Mouse (Mus musculus) left cerebral cortex, postnatal 14 days (tissue): ENCODE data around the gene Stkld1. TPM values are rescaled to one million over a fixed set of nuclear protein-coding genes. Genes with fewer than 3 reads are reported as not detected.

Source experiments
- DNase-seq, 2 experiments: peaks; one replicate each; pipeline ENCODE4 v3.0.0; 2021 to 2022; ENCODE audit warnings: low spot score in 2 of 2, mixed read lengths in 1 of 2
- intact Hi-C: fragments of 180-260 bp; cut with DNase I; formaldehyde crosslinking; loops from one replicate; pipeline ENCODE4 v1.15.1; 2025
- total RNA-seq, 2 experiments: library from RNA; stranded (reverse); gene quantifications; 2 replicates each; pipeline ENCODE4 v1.2.3; 2021

The Stkld1 gene
- total RNA-seq, 2 experiments from 2014 or later, result 0.15 TPM

DNA sequence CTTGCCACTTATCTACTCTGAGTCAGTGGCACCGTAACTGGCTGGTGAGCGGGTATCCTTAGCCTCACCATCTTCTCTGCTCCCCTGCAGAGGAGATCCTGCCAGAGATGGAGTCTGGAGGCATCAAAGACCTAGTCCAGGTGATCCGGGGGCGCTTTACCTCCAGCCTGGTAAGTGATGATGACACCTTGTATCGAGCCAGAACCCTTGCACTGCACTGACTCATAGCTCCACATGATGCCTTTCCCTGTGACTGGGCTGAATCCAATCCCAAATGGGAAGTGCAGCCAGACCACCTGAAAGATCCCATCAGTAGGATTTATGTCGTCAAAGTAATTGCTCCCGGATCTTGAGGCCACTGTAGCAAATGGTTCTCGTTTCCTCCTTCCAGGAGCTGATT is 19.0 kb downstream of the Stkld1 start:
- DNase-seq, result no peak
- intact Hi-C loops, result no loop called here

- intact Hi-C loops, result no loop called here
- DNase-seq, result no peak
These were observed 21.0 kb downstream of the Stkld1 start for GRCm38 (mm10) chr2:26954735-26955395.

DNA sequence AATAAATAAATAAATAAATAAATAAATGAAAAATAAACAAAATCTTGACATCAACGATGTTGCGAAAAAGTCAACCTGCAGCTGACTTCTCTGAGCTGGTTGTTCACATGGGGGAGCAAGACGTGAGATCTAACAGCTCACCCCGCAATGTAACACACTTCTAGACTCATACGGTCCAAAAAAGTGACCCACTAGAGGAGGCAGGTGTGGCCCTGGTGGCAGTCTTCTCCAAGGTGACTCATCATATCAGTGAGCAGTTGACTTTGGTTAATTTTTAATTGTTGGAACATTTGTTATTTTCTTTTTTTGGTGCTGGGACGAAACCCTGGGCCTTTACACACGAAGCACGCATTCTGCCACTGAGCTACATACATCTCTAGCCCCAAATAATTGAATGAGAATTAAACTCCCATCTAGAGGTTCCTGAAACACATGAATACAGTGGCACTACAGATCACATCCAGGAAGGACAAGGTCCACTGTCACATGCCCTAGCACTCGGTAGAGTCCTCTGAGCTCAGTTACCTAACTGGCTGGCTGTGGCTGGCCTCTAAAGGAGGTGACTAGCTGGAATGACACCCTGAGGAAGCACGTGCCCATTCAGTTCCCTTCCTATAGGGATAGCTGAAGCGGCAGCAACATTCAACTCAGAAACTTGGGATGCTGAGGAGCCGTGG is 23.1 kb downstream of the Stkld1 start:
- intact Hi-C loops, result no loop called here
- DNase-seq, result no peak

DNA sequence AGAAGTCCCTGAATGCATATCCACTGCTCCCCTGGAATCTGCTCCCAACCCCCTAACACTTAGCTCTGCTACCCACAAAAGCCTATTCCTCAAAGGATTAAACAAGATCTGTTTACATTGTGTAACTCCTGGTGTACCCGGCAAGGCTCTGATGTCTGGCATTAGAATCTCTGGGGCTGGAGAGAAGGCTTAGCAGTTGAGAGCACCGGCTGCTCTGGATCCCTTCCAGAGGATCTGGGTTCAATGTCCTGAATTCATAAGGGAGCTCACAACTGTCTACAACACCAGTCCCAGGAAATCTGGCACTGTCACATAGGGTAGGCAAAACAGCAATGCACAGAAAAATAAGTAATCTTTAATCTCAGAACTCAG is 23.6 kb downstream of the Stkld1 start:
- no peak for DNase-seq
- intact Hi-C loops, result no loop called here

DNA sequence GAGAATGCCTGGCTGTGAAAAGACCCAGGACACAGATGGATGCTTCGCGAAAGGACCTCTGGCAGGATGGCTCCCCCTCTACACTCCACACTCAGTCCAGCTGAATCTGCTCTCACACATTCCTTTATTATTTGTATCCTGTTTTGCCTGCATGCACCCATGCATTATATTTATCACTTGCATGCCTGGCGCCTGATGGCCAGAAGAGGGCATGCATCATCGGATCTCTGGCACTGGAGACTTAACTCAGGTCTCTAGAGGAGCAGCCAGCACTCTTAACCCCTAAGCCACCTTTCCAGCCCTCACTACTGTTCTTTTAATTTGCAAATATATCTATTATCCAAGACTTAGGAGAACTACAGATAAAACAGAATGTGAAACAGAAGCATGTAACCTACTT is 26.9 kb downstream of the Stkld1 start:
- peak in 1 of 2 experiments; percentile 28 for DNase-seq
- intact Hi-C loops, result loop anchor here (5.0 kb wide), 1 partner anchor 43 kb away; the partner anchor contains the start of genes Surf1 and Surf2

- intact Hi-C loops, result loop anchor here (1.0 to 5.0 kb wide), 2 partner anchors 45 to 47 kb away; partner anchors contain the start of genes Cacfd1, Surf1 and Surf2
These were observed 30.3 kb downstream of the Stkld1 start, which contains the start of gene Rexo4 for GRCm38 (mm10) chr2:26963923-26964723. Gene Rexo4 (minus strand): TSS chr2:26964386.

GRCm38 (mm10) chr2:26964724-26965370 is 31.0 kb downstream of the Stkld1 start:
- no peak for DNase-seq
- intact Hi-C loops, result loop anchor here (1.0 to 5.0 kb wide), 2 partner anchors 44 to 48 kb away; partner anchors contain the start of genes Cacfd1, Surf1 and Surf2

More at GRCm38 (mm10) chr2:26963923-26964723, 30.3 kb downstream of the Stkld1 start, which contains the start of gene Rexo4:
- peak; percentile 96 for DNase-seq

- intact Hi-C loops, result no loop called here
These were observed 33.4 kb downstream of the Stkld1 start for GRCm38 (mm10) chr2:26967262-26967661.

GRCm38 (mm10) chr2:26973116-26973515 is 39.3 kb downstream of the Stkld1 start, which contains the start of gene Adamts13:
Gene Adamts13 (plus strand): TSS chr2:26973416.
- no peak for DNase-seq
- intact Hi-C loops, result no loop called here

More at GRCm38 (mm10) chr2:26967262-26967661, 33.4 kb downstream of the Stkld1 start:
- DNase-seq, result no peak

GRCm38 (mm10) chr2:26973960-26974359 is 40.1 kb downstream of the Stkld1 start:
- no peak for DNase-seq
- intact Hi-C loops, result no loop called here

DNA sequence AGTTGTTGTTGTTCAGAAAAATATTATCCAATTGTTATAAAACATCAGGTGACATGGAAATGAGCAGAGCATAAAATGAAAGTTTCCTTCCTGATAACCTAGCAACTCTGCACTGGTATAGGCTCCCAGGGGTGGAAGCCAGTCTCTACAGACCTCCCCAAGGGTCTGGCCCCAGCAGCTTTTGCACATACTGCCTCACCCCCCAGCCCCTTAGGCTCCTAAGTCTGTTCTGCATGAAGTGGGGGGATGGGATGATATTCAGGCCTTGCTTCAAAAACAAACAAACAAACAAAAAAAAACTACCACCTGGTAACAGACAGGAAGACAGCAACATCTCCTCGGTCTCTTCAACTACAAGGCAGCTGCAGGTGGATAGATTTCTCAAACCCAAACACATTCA is 46.5 kb downstream of the Stkld1 start:
- intact Hi-C loops, result no loop called here
- no peak for DNase-seq

DNA sequence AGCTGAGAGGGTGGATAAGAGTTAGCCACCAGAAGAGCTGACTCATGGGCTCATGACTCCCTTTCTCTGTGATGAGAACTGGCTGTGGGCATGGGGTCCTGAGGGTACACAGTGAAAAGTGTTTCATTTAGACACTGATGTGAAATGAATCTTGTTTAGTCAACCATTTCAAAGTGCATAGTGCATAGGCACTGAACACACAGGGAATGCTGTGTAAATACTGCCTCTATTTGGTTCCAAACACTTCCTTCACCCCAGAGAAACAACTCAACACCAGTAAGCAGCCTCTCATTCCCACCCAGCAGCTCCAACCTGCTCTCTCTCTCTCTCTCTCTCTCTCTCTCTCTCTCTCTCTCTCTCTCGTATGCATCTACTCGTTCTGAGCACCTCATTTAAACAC is 50.3 kb downstream of the Stkld1 start:
- intact Hi-C loops, result no loop called here

GRCm38 (mm10) chr2:26984640-26985039 is 50.8 kb downstream of the Stkld1 start:
- no peak for DNase-seq
- intact Hi-C loops, result no loop called here

More for the DNA sequence above, 50.3 kb downstream of the Stkld1 start:
- no peak for DNase-seq

DNA sequence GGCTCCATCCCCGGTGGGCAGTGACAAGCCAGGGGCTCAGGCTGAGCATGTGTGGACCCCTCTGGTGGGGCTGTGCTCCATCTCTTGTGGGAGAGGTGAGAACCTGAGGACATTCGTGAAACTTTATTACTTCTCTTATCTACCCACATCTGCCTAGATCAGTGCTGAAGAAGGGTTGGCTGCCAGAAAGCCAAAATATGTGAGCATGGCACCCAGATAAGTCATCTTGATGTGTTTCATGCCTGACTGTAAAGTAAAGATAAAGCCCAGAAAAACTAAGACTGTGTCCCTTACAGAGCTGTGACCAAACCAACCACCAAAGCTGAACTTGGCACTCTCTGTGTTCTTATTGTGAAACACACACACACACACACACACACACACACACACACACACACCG is 60.1 kb downstream of the Stkld1 start:
- intact Hi-C loops, result no loop called here

GRCm38 (mm10) chr2:26997498-26997897 is 63.7 kb downstream of the Stkld1 start:
- intact Hi-C loops, result no loop called here

More for the DNA sequence above, 60.1 kb downstream of the Stkld1 start:
- no peak for DNase-seq

DNA sequence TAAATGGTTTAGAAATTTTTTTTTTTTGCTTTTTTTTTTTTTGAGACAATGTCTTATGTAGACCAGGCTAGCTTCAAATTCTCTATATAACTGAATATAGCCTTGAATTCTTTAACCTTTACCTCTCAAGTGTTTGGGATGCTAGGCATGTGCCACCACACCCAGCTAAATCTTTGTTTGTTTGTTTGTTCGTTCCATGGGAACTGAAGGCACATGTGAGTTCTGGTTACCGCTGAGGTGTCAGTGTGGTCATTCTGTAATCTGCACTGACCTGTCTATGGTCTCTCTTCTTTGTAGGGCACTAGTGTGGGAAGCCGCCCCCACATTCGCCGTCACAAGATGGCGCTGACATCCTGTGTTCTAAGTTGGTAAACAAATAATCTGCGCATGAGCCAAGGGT is 64.1 kb downstream of the Stkld1 start:
- no peak for DNase-seq
- intact Hi-C loops, result no loop called here

More at GRCm38 (mm10) chr2:26997498-26997897, 63.7 kb downstream of the Stkld1 start:
- DNase-seq, result no peak
